Mouse (Mus musculus) gonadal fat pad, adult 2 months (tissue): ENCODE data around the gene Bloc1s5. TPM values are rescaled to one million over a fixed set of nuclear protein-coding genes. Genes with fewer than 3 reads are reported as not detected.

ENCODE experiments used
- DNase-seq: peaks from one replicate; pipeline ENCODE4 v3.0.0-alpha.2; 2012; ENCODE audit warnings: low read depth
- polyA plus RNA-seq: library from polyadenylated mRNA; depleted of rRNA; stranded (reverse); fragments of >200 nt; gene quantifications from 2 replicates; pipeline ENCODE4 v1.2.3, GENCODE M21; 2012; rRNA removed

Bloc1s5 gene
- polyA plus RNA-seq, 1 experiment: 7.7 TPM

DNA sequence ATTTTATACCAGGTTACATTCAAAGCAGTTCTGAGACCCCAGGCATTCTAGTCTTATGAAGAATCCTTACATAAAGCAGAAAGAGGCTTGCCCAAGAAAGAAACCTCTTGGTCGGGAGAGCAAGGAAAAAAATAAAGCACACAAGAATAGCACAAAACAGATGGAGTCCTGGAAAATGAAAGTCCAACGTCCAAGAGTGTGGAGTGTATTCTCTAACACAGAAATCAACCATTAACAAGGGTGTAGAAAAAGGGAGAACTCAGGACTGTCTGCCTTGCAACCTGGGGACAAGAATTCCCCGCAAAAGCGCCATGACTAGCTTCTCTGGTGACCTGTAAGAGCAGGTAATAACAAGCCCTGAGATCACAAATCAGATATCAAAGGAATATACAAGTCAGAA, 69.7 kb downstream of the Bloc1s5 start:
- DNase-seq: no peak

GRCm38 (mm10) chr13:38554611-38555010, 80.3 kb downstream of the Bloc1s5 start:
- no peak for DNase-seq

GRCm38 (mm10) chr13:38554210-38554609, 80.7 kb downstream of the Bloc1s5 start:
- no peak for DNase-seq

GRCm38 (mm10) chr13:38548681-38549080, 86.2 kb downstream of the Bloc1s5 start:
- no peak for DNase-seq

- DNase-seq: no peak
Measured at GRCm38 (mm10) chr13:38547717-38548116, 87.2 kb downstream of the Bloc1s5 start.

DNA sequence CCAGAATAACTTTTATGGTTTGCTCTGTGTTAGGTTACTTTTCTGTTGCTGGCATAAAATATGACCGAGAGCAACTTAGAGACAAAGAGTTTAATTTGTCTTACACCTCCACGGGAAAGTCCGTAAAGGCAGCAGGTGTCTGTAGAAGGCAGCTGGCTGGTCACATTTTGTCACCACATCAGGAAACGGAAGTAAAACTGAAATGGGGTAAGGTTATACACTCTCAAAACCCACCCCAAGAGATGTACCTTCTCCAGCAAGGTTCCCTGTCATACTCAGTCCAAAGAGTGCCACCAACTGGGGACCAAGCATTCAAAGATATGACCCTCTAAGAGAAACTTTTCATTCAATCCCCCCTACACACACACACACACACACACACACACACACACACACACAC, 88.2 kb downstream of the Bloc1s5 start:
- DNase-seq: no peak

DNA sequence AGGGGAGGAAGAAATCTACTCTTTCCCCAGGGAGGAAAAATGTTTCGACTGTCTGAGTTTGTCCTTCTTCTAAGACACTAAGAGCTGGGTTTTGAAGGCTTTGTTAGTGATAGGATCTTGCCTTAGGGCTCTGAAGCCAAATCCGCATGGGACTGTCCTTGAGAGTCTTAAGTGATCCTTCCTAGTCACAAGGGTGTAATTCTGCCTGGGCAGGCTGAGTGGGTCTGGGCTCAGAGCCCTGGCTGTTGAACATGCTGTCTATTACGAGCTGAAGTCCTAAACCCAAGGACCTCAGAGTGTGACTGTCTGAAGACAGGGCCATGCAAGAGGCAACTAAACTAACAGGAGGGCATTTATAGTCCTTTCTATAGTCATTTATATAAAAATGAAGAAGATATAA, 89.4 kb downstream of the Bloc1s5 start:
- DNase-seq: no peak

DNA sequence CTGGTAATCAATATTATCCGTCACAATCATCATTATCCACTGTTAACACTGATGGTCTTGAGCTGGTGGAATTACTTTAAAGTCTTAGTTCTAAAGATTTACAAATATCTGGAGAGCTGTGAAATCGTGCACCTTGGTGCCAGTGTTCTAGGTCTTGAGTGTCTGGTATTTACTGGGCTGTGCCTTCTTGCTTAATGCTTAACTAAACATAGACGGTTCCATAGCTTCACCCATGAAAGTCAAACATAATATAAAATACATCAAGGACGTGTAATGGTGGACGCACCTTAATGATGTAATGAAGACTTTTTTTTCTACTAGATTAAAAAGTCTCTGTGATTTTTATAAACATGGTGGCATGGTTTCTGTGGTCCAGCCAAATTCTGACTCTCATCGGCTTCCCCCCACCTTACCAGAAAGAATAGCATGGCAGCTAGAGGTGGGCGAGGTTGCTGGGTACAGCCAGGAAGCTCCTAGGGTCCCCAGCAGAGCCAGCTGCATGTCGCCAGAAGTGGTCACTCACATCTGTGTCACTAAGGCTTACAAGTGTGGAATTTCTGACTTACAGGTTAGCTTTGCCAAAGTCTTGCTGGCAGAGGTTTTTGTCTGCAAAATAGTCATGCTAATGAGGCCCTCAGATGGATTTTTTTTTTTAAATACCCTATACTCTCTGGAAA, 90.0 kb downstream of the Bloc1s5 start:
- DNase-seq: no peak

DNA sequence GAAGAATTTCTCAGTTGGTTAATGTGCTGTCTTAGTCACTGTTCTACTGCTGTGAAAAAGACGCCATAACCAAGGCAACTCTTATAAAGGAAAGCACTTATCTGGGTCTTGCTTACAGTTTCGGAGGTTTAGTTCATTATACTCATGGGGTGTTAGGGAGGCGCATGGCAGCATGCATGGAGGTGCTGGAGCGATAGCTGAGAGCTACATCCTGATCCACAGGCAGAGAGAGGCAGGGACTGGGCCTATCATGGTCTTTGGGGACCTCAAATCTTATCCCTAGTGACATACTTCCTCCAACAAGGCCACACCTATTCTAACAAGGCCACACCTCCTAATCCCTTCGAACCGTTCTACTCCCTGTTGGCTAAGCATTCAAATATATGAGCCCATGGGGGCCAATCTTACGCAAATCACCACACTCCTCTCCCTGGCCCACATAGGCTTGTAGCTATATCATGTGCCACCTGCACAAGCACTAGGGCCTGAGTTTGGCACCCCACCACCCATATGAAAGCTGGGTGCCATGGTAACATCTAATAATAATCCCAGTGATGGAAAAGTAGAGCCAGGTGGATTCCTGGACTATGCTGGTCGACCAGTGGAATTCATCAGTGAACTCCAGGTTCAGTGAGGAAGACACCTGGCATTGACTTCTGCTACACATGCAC, 91.3 kb downstream of the Bloc1s5 start:
- no peak for DNase-seq

Other genes starting within 250 kb of the Bloc1s5 start
- gene Txndc5, start 106.3 kb downstream of the Bloc1s5 start, polyA plus RNA-seq: 119 and 162 TPM in 2 replicates
- gene Eef1e1, start 23.9 kb upstream of the Bloc1s5 start, polyA plus RNA-seq: 4.0 and 5.0 TPM in 2 replicates